Mouse (Mus musculus): Measurements from ENCODE around the gene Dlg2. TPM values are rescaled to one million over a fixed set of nuclear protein-coding genes. Genes with fewer than 3 reads are reported as not detected.

The Dlg2 gene
- polyA plus RNA-seq, 1 experiment from 2014 or later: 4.1 TPM

DNA sequence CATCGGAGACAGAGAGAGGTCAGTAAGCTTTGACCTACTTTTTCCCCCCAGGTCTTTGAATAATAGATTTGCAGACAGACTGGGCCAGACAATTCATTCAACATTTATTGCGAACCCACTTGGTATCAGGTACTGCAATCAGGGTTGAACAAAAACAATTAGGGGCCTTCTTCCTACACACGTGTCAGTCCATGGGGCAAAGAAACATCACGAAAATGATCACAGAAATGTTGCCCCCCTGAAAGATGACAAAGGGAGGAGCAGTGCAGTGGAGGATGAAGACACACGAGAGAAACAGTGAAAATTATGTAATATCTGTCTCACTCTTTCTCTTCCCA, 966.9 kb downstream of the Dlg2 start:
- Histone ChIP-seq H3K4me2 (no peak overlapping the region), H3K9ac (no peak overlapping the region), H3K4me3 (replicated peaks) (no peak overlapping the region), H3K27me3 (replicated peaks) (no peaks in the 10 kb centered on the region), H3K36me3 (no peaks in the 10 kb centered on the region), H3K9me3 (no peaks in the 10 kb centered on the region), H3K4me1 (no peaks in the 10 kb centered on the region), H3K27ac (no peak overlapping the region)
- WGBS: 69% methylated on average over 5 of the region's 5 CpGs
- no peak for ATAC-seq (ENCODE audit: insufficient read depth, low FRiP score, low read depth)

DNA sequence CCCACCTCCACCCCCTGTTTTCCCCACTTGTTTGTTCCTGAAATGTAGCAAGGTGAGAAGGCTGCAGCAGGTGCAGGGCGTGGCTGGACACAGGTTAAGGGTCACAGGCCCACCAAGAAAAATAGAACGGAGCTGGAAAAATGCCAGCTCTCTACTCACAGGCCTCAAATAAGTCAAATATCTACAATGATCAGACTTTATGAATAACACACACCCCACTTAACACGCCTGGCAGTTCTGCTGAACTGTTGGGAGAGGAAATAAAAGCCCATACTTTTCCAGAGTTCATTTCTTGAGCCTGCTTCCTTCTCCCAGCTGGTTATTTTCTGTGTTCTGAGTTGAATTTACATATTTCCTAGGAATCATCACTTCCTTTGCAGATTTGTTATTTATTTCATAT, 967.4 kb downstream of the Dlg2 start:
- no peak overlapping the region for H3K9ac ChIP-seq
- no peaks in the 10 kb centered on the region for H3K9me3 ChIP-seq
- H3K4me3 ChIP-seq (replicated peaks): no peak overlapping the region
- H3K4me1 ChIP-seq: no peaks in the 10 kb centered on the region
- H3K27ac ChIP-seq: no peak overlapping the region
- H3K4me2 ChIP-seq: no peak overlapping the region
- 41% methylated on average over 3 of the region's 3 CpGs for WGBS
- H3K36me3 ChIP-seq: no peaks in the 10 kb centered on the region
- no peak for ATAC-seq (ENCODE audit: insufficient read depth, low FRiP score, low read depth)
- H3K27me3 ChIP-seq (replicated peaks): no peaks in the 10 kb centered on the region

DNA sequence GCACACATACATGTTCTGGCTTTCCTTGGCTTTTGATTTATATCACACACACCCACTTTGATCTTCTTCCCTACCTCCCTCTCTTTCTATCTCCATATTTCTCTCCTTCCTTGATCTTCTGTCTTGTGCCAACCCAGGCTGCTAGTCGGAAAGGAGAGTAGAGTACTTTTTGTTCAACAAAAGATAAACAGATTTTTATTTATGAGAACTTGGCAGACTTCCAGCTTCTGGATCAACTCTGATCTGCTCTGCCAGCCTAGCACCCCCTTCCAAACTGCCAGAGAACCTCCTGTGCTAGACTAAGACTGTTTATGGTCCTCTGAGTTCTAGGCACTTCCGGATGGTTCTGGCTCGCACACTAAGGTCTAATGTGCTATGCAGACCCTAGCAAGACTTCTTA, 968.3 kb downstream of the Dlg2 start:
- WGBS: 56% methylated on average over 3 of the region's 3 CpGs
- H3K9me3 ChIP-seq: no peaks in the 10 kb centered on the region
- no peaks in the 10 kb centered on the region for H3K27me3 ChIP-seq (replicated peaks)
- H3K4me1 ChIP-seq: no peaks in the 10 kb centered on the region
- H3K4me2 ChIP-seq: no peak overlapping the region
- H3K27ac ChIP-seq: no peak overlapping the region
- no peak overlapping the region for H3K4me3 ChIP-seq (replicated peaks)
- H3K36me3 ChIP-seq: no peaks in the 10 kb centered on the region
- no peak for ATAC-seq (ENCODE audit: insufficient read depth, low FRiP score, low read depth)
- no peak overlapping the region for H3K9ac ChIP-seq

DNA sequence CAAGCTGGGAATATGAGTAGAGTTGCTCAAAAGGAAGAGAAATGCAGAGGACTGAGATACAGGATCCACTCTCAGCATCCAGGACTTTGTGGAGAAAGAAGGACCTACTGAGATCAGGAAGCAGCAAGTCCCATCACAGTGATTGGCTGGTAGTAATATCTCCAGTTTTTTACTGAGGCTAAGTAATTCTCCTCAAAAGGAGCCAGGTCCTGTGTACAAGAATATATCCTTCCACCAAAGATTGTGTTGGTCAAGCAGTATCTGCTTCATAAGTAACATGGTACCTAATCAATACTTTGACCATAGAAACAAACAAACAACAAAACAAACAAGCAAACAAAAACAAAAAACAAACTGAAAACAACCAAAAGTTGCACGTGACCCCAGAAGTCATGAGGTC, 980.3 kb downstream of the Dlg2 start:
- 3% methylated on average over 1 of the region's 1 CpGs for WGBS
- H3K9ac ChIP-seq: no peak overlapping the region
- no peaks in the 10 kb centered on the region for H3K27me3 ChIP-seq (replicated peaks)

DNA sequence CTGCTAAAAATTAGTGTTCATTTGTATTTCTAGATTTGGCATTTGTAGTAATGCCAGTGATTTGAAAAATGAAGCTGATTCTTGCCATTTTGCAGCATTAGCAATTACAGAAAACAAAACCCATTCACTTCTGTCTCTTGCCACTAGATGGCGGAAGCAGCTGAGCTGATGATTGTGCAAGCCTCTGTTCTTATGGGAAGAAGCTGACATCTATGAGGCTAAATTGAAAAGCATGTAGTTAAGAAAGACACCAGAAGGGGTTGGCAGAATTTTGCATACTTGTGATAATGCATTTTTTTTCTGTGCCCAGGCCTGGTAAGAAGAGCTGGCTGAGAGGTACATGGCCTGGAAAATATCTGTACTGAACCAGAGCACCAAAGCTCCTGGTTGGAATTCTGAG, 980.7 kb downstream of the Dlg2 start:
- Histone ChIP-seq H3K9me3 (no peaks in the 10 kb centered on the region), H3K27ac (no peak overlapping the region), H3K27me3 (replicated peaks) (no peaks in the 10 kb centered on the region), H3K4me1 (no peaks in the 10 kb centered on the region), H3K9ac (no peak overlapping the region), H3K36me3 (no peaks in the 10 kb centered on the region), H3K4me2 (no peak overlapping the region), H3K4me3 (replicated peaks) (no peak overlapping the region)
- no peak; the same call in 1 of the 2 replicates for ATAC-seq (ENCODE audit: insufficient read depth, low FRiP score, low read depth)
- 3% methylated on average over 1 of the region's 1 CpGs for WGBS

More for the DNA sequence above, 980.3 kb downstream of the Dlg2 start:
- Histone ChIP-seq H3K36me3 (no peaks in the 10 kb centered on the region), H3K4me1 (no peaks in the 10 kb centered on the region), H3K4me3 (replicated peaks) (no peak overlapping the region), H3K9me3 (no peaks in the 10 kb centered on the region), H3K4me2 (no peak overlapping the region), H3K27ac (no peak overlapping the region)
- ATAC-seq (ENCODE audit: insufficient read depth, low FRiP score, low read depth): no peak

DNA sequence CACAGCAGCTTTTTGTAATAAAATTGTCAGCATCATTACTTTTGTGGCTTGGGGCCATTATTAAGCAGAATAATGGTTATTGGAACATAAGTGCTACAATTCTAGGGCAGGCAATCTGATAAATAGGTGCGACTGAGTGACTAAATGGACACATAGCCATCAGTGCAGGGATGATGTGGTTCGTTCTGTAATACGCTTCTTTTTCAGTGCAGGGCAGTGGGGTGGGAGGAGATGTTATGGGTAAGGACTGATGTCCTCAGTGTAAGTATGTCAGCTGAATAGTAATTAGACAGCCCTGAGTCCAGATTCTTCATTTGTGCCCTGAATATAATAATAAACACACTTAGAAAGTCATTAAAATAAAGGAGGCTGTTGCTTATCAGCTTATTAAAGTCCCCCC, 984.9 kb downstream of the Dlg2 start:
- Histone ChIP-seq H3K9me3 (no peaks in the 10 kb centered on the region), H3K36me3 (no peaks in the 10 kb centered on the region), H3K9ac (no peak overlapping the region), H3K27me3 (replicated peaks) (no peaks in the 10 kb centered on the region), H3K4me3 (replicated peaks) (no peak overlapping the region), H3K27ac (no peak overlapping the region), H3K4me1 (no peaks in the 10 kb centered on the region), H3K4me2 (no peak overlapping the region)
- ATAC-seq (ENCODE audit: insufficient read depth, low FRiP score, low read depth): no peak
- 79% methylated on average over 3 of the region's 3 CpGs for WGBS

DNA sequence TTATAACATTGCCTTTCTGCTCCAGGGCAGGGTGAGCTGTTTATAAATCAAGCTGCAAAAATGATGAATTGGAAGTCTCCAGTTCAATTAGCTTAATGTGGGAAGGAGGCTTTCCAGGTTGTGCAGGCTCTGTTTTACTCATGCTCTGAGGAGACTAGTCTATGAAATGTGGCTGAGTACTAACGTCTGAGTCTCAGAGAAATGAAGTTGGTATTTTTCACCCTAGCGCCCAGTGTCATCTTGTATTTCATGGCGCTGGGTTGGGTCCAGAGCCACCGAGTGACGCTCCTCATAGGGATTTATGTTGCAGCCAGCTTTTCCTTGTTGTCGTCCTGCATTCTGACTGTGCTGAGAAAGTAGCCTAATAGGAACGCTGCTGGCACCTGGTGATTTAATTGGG, 986.8 kb downstream of the Dlg2 start:
- WGBS: 45% methylated on average over 7 of the region's 7 CpGs
- no peak for ATAC-seq (ENCODE audit: insufficient read depth, low FRiP score, low read depth)
- no peak overlapping the region for H3K4me2 ChIP-seq

DNA sequence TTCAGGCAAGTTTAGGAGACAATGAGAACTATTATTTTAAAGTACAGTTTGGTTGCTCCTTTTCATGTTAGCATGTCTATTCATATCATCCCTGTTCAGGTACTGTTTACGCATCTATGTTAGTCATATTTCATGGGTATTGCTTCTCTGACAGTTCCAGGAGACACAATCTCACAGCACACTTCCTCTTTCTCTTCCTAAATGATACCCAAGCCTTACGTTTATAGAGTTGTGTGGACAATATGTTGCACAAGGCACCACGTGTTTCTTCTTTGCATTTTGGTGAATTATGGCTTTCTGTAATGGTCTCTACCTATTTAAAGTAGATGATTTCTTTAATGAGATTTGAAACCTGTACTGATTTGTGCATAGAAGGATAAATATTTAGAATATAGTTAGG, 990.6 kb downstream of the Dlg2 start:
- Histone ChIP-seq H3K27ac (no peak overlapping the region), H3K27me3 (replicated peaks) (no peaks in the 10 kb centered on the region), H3K4me3 (replicated peaks) (no peak overlapping the region), H3K9me3 (no peaks in the 10 kb centered on the region), H3K36me3 (no peaks in the 10 kb centered on the region), H3K9ac (no peak overlapping the region), H3K4me1 (no peaks in the 10 kb centered on the region), H3K4me2 (no peak overlapping the region)
- ATAC-seq (ENCODE audit: insufficient read depth, low FRiP score, low read depth): no peak
- 63% methylated on average over 3 of the region's 3 CpGs for WGBS

More for the DNA sequence above, 986.8 kb downstream of the Dlg2 start:
- Histone ChIP-seq H3K9me3 (no peaks in the 10 kb centered on the region), H3K36me3 (no peaks in the 10 kb centered on the region), H3K4me3 (replicated peaks) (no peak overlapping the region), H3K27me3 (replicated peaks) (no peaks in the 10 kb centered on the region), H3K4me1 (no peaks in the 10 kb centered on the region), H3K27ac (no peak overlapping the region), H3K9ac (no peak overlapping the region)

DNA sequence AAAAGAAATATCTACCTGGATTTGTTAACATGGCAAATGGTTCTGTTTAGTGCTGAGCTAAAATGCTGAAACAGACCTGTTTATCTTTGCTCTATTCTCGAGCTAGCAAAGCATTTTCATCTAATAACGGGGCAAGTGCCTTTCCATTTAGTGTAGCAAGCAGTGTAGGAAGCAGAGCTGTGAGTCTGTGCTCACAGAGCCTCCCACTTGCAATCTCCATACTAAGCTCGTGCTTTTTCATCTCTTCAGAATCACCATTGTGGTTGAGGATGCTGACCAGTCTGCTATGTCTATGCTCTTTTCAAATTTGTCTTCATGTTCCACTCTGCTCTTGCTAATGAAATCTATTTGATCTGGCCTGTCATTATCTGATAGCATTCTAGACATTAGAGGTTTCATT, 1002.7 kb downstream of the Dlg2 start:
- Histone ChIP-seq H3K9me3 (no peaks in the 10 kb centered on the region), H3K36me3 (no peaks in the 10 kb centered on the region), H3K4me2 (no peak overlapping the region), H3K9ac (no peak overlapping the region), H3K4me1 (no peaks in the 10 kb centered on the region), H3K27me3 (replicated peaks) (no peaks in the 10 kb centered on the region), H3K4me3 (replicated peaks) (no peak overlapping the region), H3K27ac (no peak overlapping the region)
- ATAC-seq (ENCODE audit: insufficient read depth, low FRiP score, low read depth): no peak
- WGBS: 54% methylated on average over 3 of the region's 3 CpGs

DNA sequence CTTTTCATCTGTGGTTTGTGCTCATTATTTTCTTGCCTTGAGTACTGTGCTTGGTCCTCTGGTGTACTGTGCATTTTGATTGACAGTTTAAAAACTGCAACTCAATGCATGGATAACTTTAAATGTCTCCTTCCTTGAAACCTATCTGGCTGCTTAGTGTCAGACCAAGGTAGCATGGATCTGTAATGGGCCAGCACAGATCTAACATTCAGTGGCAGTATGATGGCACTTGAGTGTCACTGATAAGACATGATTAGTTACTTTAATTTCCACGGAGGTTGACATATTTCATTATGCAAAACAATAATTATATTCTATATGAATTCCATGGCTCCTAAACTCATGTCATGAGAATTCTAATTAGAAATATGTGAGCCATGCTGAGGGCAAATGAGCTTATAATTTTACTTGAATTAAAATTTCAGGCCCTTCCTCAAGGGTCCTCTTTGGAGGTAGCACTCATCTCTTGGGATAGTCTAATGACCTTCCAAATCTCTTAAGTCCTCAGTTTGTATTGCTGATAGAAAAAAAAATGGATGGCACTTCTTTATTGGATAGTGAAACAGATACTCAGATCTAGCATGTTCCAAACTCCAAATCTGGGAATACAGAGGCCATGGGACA, 1005.2 kb downstream of the Dlg2 start:
- H3K36me3 ChIP-seq: no peaks in the 10 kb centered on the region
- H3K27me3 ChIP-seq (replicated peaks): no peaks in the 10 kb centered on the region
- H3K4me3 ChIP-seq (replicated peaks): no peak overlapping the region
- no peak overlapping the region for H3K9ac ChIP-seq
- H3K4me1 ChIP-seq: no peaks in the 10 kb centered on the region
- H3K27ac ChIP-seq: no peak overlapping the region
- ATAC-seq (ENCODE audit: insufficient read depth, low FRiP score, low read depth): no peak
- WGBS: 87% methylated on average over 1 of the region's 1 CpGs
- H3K9me3 ChIP-seq: no peaks in the 10 kb centered on the region
- no peak overlapping the region for H3K4me2 ChIP-seq

DNA sequence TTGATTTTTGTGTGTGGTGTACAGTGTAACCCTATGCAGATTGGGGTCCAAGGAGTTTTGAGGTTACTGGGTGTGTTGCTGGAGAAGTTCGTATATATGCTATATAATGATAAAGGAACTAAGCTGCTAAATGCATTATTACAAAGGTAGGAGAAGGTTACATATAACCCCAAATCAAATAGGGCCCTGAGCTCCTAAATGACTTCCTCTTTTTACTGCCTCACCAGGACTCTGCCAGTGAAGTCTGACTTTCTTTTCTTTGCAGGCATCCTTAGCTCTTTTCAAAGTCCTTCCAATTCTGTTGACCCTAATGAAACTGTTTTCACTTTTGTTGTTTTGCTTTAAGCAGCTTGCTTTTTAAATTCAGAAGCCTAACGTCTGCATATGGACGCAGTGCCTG, 1016.8 kb downstream of the Dlg2 start:
- H3K36me3 ChIP-seq: no peaks in the 10 kb centered on the region
- H3K4me1 ChIP-seq: no peaks in the 10 kb centered on the region
- H3K27ac ChIP-seq: no peak overlapping the region
- H3K4me3 ChIP-seq (replicated peaks): no peak overlapping the region
- H3K9ac ChIP-seq: no peak overlapping the region
- no peak overlapping the region for H3K4me2 ChIP-seq
- no peak for ATAC-seq (ENCODE audit: insufficient read depth, low FRiP score, low read depth)
- H3K9me3 ChIP-seq: no peaks in the 10 kb centered on the region
- no peaks in the 10 kb centered on the region for H3K27me3 ChIP-seq (replicated peaks)
- 75% methylated on average over 3 of the region's 3 CpGs for WGBS

DNA sequence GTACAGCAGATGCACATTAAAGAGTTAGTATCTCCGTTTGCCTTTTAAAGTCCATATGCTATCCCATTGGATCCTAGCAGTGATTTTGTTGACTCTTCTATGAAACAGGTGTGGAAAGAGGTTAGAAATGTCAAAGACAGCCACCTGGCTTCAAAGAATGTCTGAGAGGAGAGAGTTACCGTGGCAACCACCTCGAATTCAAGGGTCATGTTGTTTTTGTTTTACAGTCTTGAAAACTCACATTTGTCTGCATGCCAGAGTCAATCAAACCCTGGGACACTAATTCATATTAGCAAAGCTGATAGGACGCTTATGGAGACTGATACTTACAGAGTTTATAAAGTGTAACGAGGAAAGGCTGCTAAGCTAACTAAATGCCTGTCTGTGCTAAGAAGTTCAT, 1019.1 kb downstream of the Dlg2 start:
- Histone ChIP-seq H3K27ac (no peak overlapping the region), H3K27me3 (replicated peaks) (no peaks in the 10 kb centered on the region), H3K36me3 (no peaks in the 10 kb centered on the region), H3K4me3 (replicated peaks) (no peak overlapping the region), H3K4me2 (no peak overlapping the region), H3K9ac (no peak overlapping the region), H3K4me1 (no peaks in the 10 kb centered on the region), H3K9me3 (no peaks in the 10 kb centered on the region)
- whole genome bisulfite sequencing: 40% methylated on average over 5 of the region's 5 CpGs
- ATAC-seq (ENCODE audit: insufficient read depth, low FRiP score, low read depth): no peak

DNA sequence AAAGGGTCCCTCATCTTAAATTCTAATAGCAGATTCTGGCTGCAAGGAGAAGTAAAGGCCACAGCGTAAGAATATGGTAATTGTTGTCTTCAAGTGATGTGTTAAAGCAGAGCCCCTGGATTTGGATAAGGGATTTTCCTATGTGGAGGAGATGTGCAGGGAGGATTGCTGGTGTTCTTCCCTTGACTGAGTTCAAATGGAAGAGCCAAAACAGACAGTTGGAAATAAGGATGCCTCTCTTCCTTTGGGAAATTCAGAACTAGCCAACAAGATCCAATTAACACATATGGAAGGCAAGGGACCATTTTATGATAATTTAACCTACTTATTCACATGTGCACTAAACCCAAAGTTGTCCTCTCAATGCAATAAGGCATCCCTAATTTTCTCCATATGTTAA, 1034.6 kb downstream of the Dlg2 start:
- H3K4me2 ChIP-seq: no peak overlapping the region
- H3K4me3 ChIP-seq (replicated peaks): no peak overlapping the region
- WGBS: 75% methylated on average over 1 of the region's 1 CpGs
- no peaks in the 10 kb centered on the region for H3K4me1 ChIP-seq
- no peaks in the 10 kb centered on the region for H3K36me3 ChIP-seq
- no peaks in the 10 kb centered on the region for H3K9me3 ChIP-seq
- H3K27me3 ChIP-seq (replicated peaks): no peaks in the 10 kb centered on the region
- no peak overlapping the region for H3K27ac ChIP-seq
- ATAC-seq (ENCODE audit: insufficient read depth, low FRiP score, low read depth): no peak
- no peak overlapping the region for H3K9ac ChIP-seq
